Mouse (Mus musculus) MEL (cell line): Measurements from ENCODE around the gene Yes1. TPM values are rescaled to one million over a fixed set of nuclear protein-coding genes. Genes with fewer than 3 reads are reported as not detected.

Experiments
- DNase-seq: peaks from one replicate; pipeline ENCODE4 v3.0.0; 2011; ENCODE audit warnings: low read depth, low spot score
- H3K27ac ChIP-seq: 2 replicates; pipeline ENCODE4 v1.5.1; 2012; ENCODE audit warnings: low read depth, mild to moderate bottlenecking, control low read depth, low read length, moderate library complexity; ENCODE audit not compliant: control insufficient read depth
- H3K27me3 ChIP-seq, 2 experiments: fragments of 150-350 bp in 1 of 2; sonication (generic) in 1 of 2; 2 replicates each; pipeline ENCODE4 v1.6.1; 2012; ENCODE audit warnings: low read length in 2 of 2, mild to moderate bottlenecking in 2 of 2, improper control_type of control experiment in 1 of 2, moderate library complexity in 1 of 2; ENCODE audit not compliant: insufficient read depth in 2 of 2, control insufficient read depth in 1 of 2
- H3K36me3 ChIP-seq, 2 experiments: 2 replicates each; pipeline ENCODE4 v1.6.1; 2012 to 2014; ENCODE audit warnings: low read length in 2 of 2, improper control_type of control experiment in 1 of 2, inconsistent platforms in 1 of 2, mild to moderate bottlenecking in 1 of 2; ENCODE audit not compliant: insufficient read depth in 2 of 2, control insufficient read depth in 1 of 2
- H3K4me1 ChIP-seq, 2 experiments: fragments of 150-350 bp in 1 of 2; sonication (generic) in 1 of 2; 2 replicates each; pipeline ENCODE4 v1.6.1; 2012; ENCODE audit warnings: low read length in 2 of 2, improper control_type of control experiment in 1 of 2, mild to moderate bottlenecking in 1 of 2; ENCODE audit not compliant: insufficient read depth in 2 of 2, control insufficient read depth in 1 of 2
- H3K4me3 ChIP-seq, 2 experiments: fragments of 150-350 bp in 1 of 2; sonication (generic) in 1 of 2; 2 replicates each; pipeline ENCODE4 v1.5.1; 2012; ENCODE audit warnings: low read depth in 2 of 2, low read length in 2 of 2, mild to moderate bottlenecking in 2 of 2, moderate library complexity in 2 of 2, control low read depth in 1 of 2, improper control_type of control experiment in 1 of 2; ENCODE audit not compliant: control insufficient read depth in 1 of 2, insufficient read depth in 1 of 2
- H3K79me2 ChIP-seq: 2 replicates; pipeline ENCODE4 v1.6.1; 2012; ENCODE audit warnings: mild to moderate bottlenecking, low read length, moderate library complexity; ENCODE audit not compliant: control insufficient read depth, poor library complexity, insufficient read depth
- H3K9ac ChIP-seq: 2 replicates; pipeline ENCODE4 v1.6.1; 2012; ENCODE audit warnings: low read depth, mild to moderate bottlenecking, control low read depth, low read length, moderate library complexity; ENCODE audit not compliant: control insufficient read depth, poor library complexity, severe bottlenecking
- H3K9me3 ChIP-seq: fragments of 150-350 bp; sonication (generic); replicated peaks from 2 replicates; pipeline ENCODE4 v1.6.1; 2012; ENCODE audit warnings: mild to moderate bottlenecking, low read length, improper control_type of control experiment, moderate library complexity; ENCODE audit not compliant: insufficient read depth
- CHD1 ChIP-seq: IDR thresholded peaks from 2 replicates; pipeline ENCODE4 v1.6.1; 2012; ENCODE audit warnings: low read depth, mild to moderate bottlenecking, inconsistent platforms, low read length, improper control_type of control experiment
- CHD2 ChIP-seq: IDR thresholded peaks from 2 replicates; pipeline ENCODE4 v1.6.1; 2011; ENCODE audit warnings: low read length, improper control_type of control experiment
- CTCF ChIP-seq, 3 experiments: IDR thresholded peaks in 2 of 3; conservative IDR thresholded peaks in 1 of 3; 2 replicates each; pipeline ENCODE4 v1.5.1; 2011 to 2012; ENCODE audit warnings: low read length in 3 of 3, low read depth in 2 of 3, mild to moderate bottlenecking in 2 of 3, improper control_type of control experiment in 1 of 3, inconsistent platforms in 1 of 3, mixed read lengths in 1 of 3, moderate library complexity in 1 of 3; ENCODE audit not compliant: control insufficient read depth in 1 of 3, insufficient read depth in 1 of 3, poor library complexity in 1 of 3, severe bottlenecking in 1 of 3
- GATA1 ChIP-seq: IDR thresholded peaks from 2 replicates; pipeline ENCODE4 v1.6.1; 2011; ENCODE audit warnings: low read depth, low read length, improper control_type of control experiment
- JUND ChIP-seq: IDR thresholded peaks from 2 replicates; pipeline ENCODE4 v1.6.1; 2011; ENCODE audit warnings: low read depth, mild to moderate bottlenecking, improper control_type of control experiment, low read length
- KAT2A ChIP-seq: conservative IDR thresholded peaks from 2 replicates; pipeline ENCODE4 v1.6.1; 2012; ENCODE audit warnings: low read depth, low read length, improper control_type of control experiment, inconsistent platforms
- MAX ChIP-seq: IDR thresholded peaks from 2 replicates; pipeline ENCODE4 v1.6.1; 2011; ENCODE audit warnings: low read length, improper control_type of control experiment
- MEF2A ChIP-seq: IDR thresholded peaks from 2 replicates; pipeline ENCODE4 v1.6.1; 2014; ENCODE audit warnings: low read depth, mild to moderate bottlenecking, inconsistent platforms, low read length, improper control_type of control experiment; ENCODE audit not compliant: poor library complexity, insufficient replicate concordance, severe bottlenecking; ENCODE audit errors: extremely low read depth
- MXI1 ChIP-seq: IDR thresholded peaks from 2 replicates; pipeline ENCODE4 v1.6.1; 2011; ENCODE audit warnings: mild to moderate bottlenecking, low read depth, low read length, improper control_type of control experiment
- NELFE ChIP-seq: IDR thresholded peaks from 2 replicates; pipeline ENCODE4 v1.6.1; 2011; ENCODE audit warnings: low read depth, low read length, improper control_type of control experiment
- NRF1 ChIP-seq: IDR thresholded peaks from 2 replicates; pipeline ENCODE4 v1.6.1; 2014; ENCODE audit warnings: low read depth, mild to moderate bottlenecking, inconsistent platforms, low read length, improper control_type of control experiment, moderate library complexity; ENCODE audit not compliant: poor library complexity, insufficient read depth, severe bottlenecking
- RAD21 ChIP-seq: IDR thresholded peaks from 2 replicates; pipeline ENCODE4 v1.6.1; 2011; ENCODE audit warnings: mild to moderate bottlenecking, low read depth, low read length, improper control_type of control experiment
- RCOR1 ChIP-seq: IDR thresholded peaks from 2 replicates; pipeline ENCODE4 v1.6.1; 2012; ENCODE audit warnings: low read depth, mild to moderate bottlenecking, inconsistent platforms, low read length, improper control_type of control experiment
- SMC3 ChIP-seq: IDR thresholded peaks from 2 replicates; pipeline ENCODE4 v1.6.1; 2011; ENCODE audit warnings: low read depth, low read length, improper control_type of control experiment
- TAL1 ChIP-seq: IDR thresholded peaks from 2 replicates; pipeline ENCODE4 v1.6.1; 2012; ENCODE audit warnings: mild to moderate bottlenecking, inconsistent platforms, low read length, moderate library complexity, mixed read lengths
- TBP ChIP-seq: IDR thresholded peaks from 2 replicates; pipeline ENCODE4 v1.8.0; 2011; ENCODE audit warnings: low read depth, low read length, improper control_type of control experiment
- USF2 ChIP-seq, 2 experiments: IDR thresholded peaks; 2 replicates each; pipeline ENCODE4 v1.6.1; 2011 to 2012; ENCODE audit warnings: improper control_type of control experiment in 2 of 2, low read length in 2 of 2, borderline replicate concordance in 1 of 2, inconsistent platforms in 1 of 2, low read depth in 1 of 2, mild to moderate bottlenecking in 1 of 2; ENCODE audit not compliant: insufficient read depth in 1 of 2
- ZC3H11A ChIP-seq: IDR thresholded peaks from 2 replicates; pipeline ENCODE4 v1.6.1; 2012; ENCODE audit warnings: low read depth, mild to moderate bottlenecking, inconsistent platforms, low read length, improper control_type of control experiment
- polyA plus RNA-seq, 2 experiments: library from polyadenylated mRNA; stranded (reverse) in 1 of 2; unstranded in 1 of 2; fragments of >175 nt in 1 of 2; fragments of >200 nt in 1 of 2; gene quantifications; 2 replicates each; pipeline versions ENCODE4 v1.2.1 to v1.2.4; 2012; ENCODE audit warnings: low replicate concordance in 2 of 2, low read depth in 1 of 2; ENCODE audit not compliant: insufficient read length in 2 of 2, insufficient read depth in 1 of 2, missing spikeins in 1 of 2
- total RNA-seq: library from RNA; depleted of rRNA; stranded (reverse); fragments of 300-350 nt; gene quantifications from 2 replicates; pipeline ENCODE4 v1.2.3, GENCODE M21; 2012

Gene Yes1
- total and polyA plus RNA-seq, 3 experiments = not detected

DNA sequence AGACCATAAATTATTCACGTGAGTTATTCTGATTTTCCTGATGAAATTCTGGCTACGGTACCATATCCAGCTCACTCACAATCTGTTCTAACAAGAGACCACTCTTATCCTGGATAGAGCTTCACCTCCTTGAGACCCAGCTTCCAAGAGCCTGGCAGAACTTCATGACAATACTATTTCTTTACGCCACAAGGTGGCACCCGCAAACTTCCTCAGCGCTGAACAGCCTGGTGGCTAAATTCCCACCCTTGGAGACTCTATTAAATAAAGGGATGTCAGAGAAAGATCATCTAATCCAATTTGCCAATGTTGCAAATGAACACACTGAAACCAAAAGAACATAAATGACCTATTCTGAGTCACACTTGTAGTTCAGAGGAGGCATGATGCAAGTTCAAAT lies 22.8 kb upstream of the Yes1 start:
- no peaks in the 10 kb centered on the region for H3K36me3 ChIP-seq
- peaks cover 2 to 5% of the 10 kb centered on the region in 2 experiments; a peak in 3 of 4 replicates for H3K27me3 ChIP-seq
- no peak overlapping the region for H3K27ac ChIP-seq
- H3K9ac ChIP-seq = no peak overlapping the region
- DNase-seq = peak; percentile 42
- TF ChIP-seq TAL1 (no peak), RCOR1 (no peak), MAX (no peak), SMC3 (peak; percentile 65), ZC3H11A (0 out of 2 replicates have a peak, but pooled peaks have one; percentile 19), CTCF (IDR thresholded peaks at IDR 0.05 in 2 of 3, conservative IDR thresholded peaks at IDR 0.05 in 1 of 3; ENCODE audit: control insufficient read depth in 1 of 3, insufficient read depth in 1 of 3, low read depth in 2 of 3, low read length in 3 of 3, poor library complexity in 1 of 3, severe bottlenecking in 1 of 3) (peak; percentile 21 to 62 (median 57); a peak in 5 of 6 replicates), RAD21 (peak; percentile 60)
- no peaks in the 10 kb centered on the region for H3K9me3 ChIP-seq
- no peaks in the 10 kb centered on the region for H3K79me2 ChIP-seq
- H3K4me3 ChIP-seq = no peak overlapping the region
- H3K4me1 ChIP-seq = no peaks in the 10 kb centered on the region

DNA sequence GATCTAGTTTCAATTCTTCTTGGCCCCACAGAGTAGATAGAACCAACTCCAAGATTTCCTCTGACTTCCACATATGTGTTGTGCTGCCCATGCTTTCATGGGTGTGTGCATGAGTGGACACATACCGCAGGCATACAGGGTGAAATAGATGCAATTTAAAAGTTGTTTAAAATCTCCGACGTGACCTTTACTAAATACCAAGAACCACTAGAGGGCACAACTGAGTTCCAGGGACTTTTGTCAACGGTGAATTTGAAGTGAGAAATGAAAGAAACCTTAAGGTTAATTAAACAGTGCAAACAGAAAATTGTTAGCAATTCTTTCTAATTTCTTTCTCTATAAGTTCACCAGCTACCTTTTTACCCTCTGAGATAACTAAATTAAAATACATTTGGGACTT lies 17.2 kb upstream of the Yes1 start:
- H3K27ac ChIP-seq = no peak overlapping the region
- TF ChIP-seq CHD1 (no peak), SMC3 (peak; percentile 79), RAD21 (peak; percentile 54), USF2 (IDR thresholded peaks at IDR 0.05; ENCODE audit: borderline replicate concordance in 1 of 2, insufficient read depth in 1 of 2, low read depth in 1 of 2, low read length in 2 of 2) (no peak), CTCF (IDR thresholded peaks at IDR 0.05 in 2 of 3, conservative IDR thresholded peaks at IDR 0.05 in 1 of 3; ENCODE audit: control insufficient read depth in 1 of 3, insufficient read depth in 1 of 3, low read depth in 2 of 3, low read length in 3 of 3, poor library complexity in 1 of 3, severe bottlenecking in 1 of 3) (peak; percentile 20 to 80 (median 77); a peak in 5 of 6 replicates), ZC3H11A (peak; percentile 34; the same call in 1 of the 2 replicates)
- H3K27me3 ChIP-seq = peaks cover 2 to 5% of the 10 kb centered on the region in 2 experiments; a peak in 2 of 4 replicates
- H3K36me3 ChIP-seq = no peaks in the 10 kb centered on the region
- H3K4me3 ChIP-seq = no peak overlapping the region
- H3K9me3 ChIP-seq = no peaks in the 10 kb centered on the region
- no peaks in the 10 kb centered on the region for H3K79me2 ChIP-seq
- no peaks in the 10 kb centered on the region for H3K4me1 ChIP-seq
- H3K9ac ChIP-seq = no peak overlapping the region
- DNase-seq = peak; percentile 63

DNA sequence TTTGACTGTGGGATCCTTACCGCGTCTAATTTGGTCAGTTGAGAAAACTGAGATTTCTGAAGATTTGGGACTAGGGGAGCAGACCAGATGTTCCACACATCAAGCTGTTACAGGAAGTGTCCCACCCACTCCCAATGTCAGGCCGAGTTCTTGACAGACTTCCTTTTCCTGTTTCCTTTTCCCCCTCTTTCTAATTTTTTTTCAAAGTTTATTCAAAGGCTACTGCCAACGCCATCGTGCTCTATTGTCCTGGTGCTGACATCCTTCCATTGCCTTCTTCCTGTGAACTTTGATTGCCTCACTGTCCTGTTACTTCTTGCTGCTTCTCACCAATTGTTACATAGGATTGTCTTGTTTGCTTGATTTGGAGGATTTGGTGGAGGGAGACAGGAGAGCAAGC lies 16.6 kb upstream of the Yes1 start:
- Histone ChIP-seq H3K9ac (no peak overlapping the region), H3K4me1 (no peaks in the 10 kb centered on the region), H3K9me3 (no peaks in the 10 kb centered on the region), H3K27me3 (peaks cover 2 to 5% of the 10 kb centered on the region in 2 experiments; a peak in 2 of 4 replicates), H3K4me3 (no peak overlapping the region), H3K36me3 (no peaks in the 10 kb centered on the region), H3K27ac (no peak overlapping the region), H3K79me2 (no peaks in the 10 kb centered on the region)
- no peak for DNase-seq
- no peak for TF ChIP-seq KAT2A
- TF ChIP-seq CHD1 = no peak
- no peak for TF ChIP-seq GATA1
- no peak for TF ChIP-seq JUND
- TF ChIP-seq MAX = no peak
- no peak for TF ChIP-seq MXI1
- no peak for TF ChIP-seq TBP
- no peak for TF ChIP-seq MEF2A
- no peak for TF ChIP-seq RAD21
- TF ChIP-seq CHD2 = no peak
- TF ChIP-seq NELFE = no peak
- no peak for TF ChIP-seq NRF1
